Mouse (Mus musculus): Measurements from ENCODE around the gene Ehd1. TPM values are rescaled to one million over a fixed set of nuclear protein-coding genes. Genes with fewer than 3 reads are reported as not detected.
A peak's percentile ranks its signal among the peaks of the same experiment; 100 is the strongest.

Gene Ehd1
- polyA plus RNA-seq, 1 experiment from 2014 or later: 89.7 TPM

- no peak overlapping the region for H3K4me2 ChIP-seq (replicated peaks)
- WGBS: 90% methylated on average over 4 of the region's 4 CpGs
- ATAC-seq: no peak
These were observed 3.8 kb upstream of the Ehd1 start for GRCm38 (mm10) chr19:6272738-6273137.

DNA sequence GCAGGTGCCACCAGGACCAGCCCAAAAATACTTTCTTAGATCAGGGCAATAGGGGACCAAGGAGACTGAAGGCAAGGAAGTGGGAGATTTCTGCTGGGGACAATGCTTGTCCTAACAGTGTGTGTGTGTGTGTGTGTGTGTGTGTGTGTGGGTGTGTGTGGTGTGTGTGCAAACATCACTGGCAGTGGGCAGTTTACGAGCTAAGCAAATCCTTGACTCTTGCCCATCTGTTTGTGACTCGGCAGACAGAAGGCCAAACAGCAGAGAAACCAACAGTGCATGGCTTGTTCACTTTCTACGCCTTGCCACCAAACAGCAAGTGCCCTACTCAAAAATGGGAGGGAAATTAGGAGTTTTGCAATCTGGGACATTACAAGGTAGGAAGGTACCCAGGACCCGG is 2.9 kb upstream of the Ehd1 start:
- Histone ChIP-seq H3K9ac (replicated peaks) (no peak overlapping the region), H3K4me2 (replicated peaks) (no peak overlapping the region), H3K9me3 (no peaks in the 10 kb centered on the region), H3K4me3 (replicated peaks) (no peak overlapping the region), H3K4me1 (replicated peaks) (peaks cover 23% of the 10 kb centered on the region), H3K36me3 (no peaks in the 10 kb centered on the region), H3K27me3 (no peaks in the 10 kb centered on the region), H3K27ac (no peak overlapping the region)
- no peak for ATAC-seq
- 93% methylated on average over 4 of the region's 4 CpGs for WGBS

More at GRCm38 (mm10) chr19:6272738-6273137, 3.8 kb upstream of the Ehd1 start:
- H3K27me3 ChIP-seq: no peaks in the 10 kb centered on the region
- no peaks in the 10 kb centered on the region for H3K9me3 ChIP-seq
- no peaks in the 10 kb centered on the region for H3K36me3 ChIP-seq
- peaks cover 17% of the 10 kb centered on the region for H3K4me1 ChIP-seq (replicated peaks)
- no peak overlapping the region for H3K9ac ChIP-seq (replicated peaks)
- H3K4me3 ChIP-seq (replicated peaks): no peak overlapping the region
- H3K27ac ChIP-seq: no peak overlapping the region

- H3K27ac ChIP-seq: no peak overlapping the region
- no peaks in the 10 kb centered on the region for H3K36me3 ChIP-seq
- ATAC-seq: no peak
- H3K9me3 ChIP-seq: no peaks in the 10 kb centered on the region
- no peaks in the 10 kb centered on the region for H3K27me3 ChIP-seq
- H3K4me1 ChIP-seq (replicated peaks): peaks cover 28% of the 10 kb centered on the region
- no peak overlapping the region for H3K4me2 ChIP-seq (replicated peaks)
- 92% methylated on average over 13 of the region's 13 CpGs for WGBS
- no peak overlapping the region for H3K4me3 ChIP-seq (replicated peaks)
- H3K9ac ChIP-seq (replicated peaks): no peak overlapping the region
These were observed 2.4 kb upstream of the Ehd1 start for GRCm38 (mm10) chr19:6273998-6274608.

- Histone ChIP-seq H3K27me3 (no peaks in the 10 kb centered on the region), H3K36me3 (peaks cover 7% of the 10 kb centered on the region), H3K4me2 (replicated peaks) (peak overlapping the region; percentile 81), H3K9me3 (no peaks in the 10 kb centered on the region), H3K4me3 (replicated peaks) (peak overlapping the region; percentile 81), H3K4me1 (replicated peaks) (peaks cover 44% of the 10 kb centered on the region), H3K9ac (replicated peaks) (peak overlapping the region; percentile 56), H3K27ac (peak overlapping the region; percentile 72)
- 7% methylated on average over 15 of the region's 15 CpGs for WGBS
- no peak for ATAC-seq
These were observed 660 bp upstream of the Ehd1 start for GRCm38 (mm10) chr19:6275740-6276389.

DNA sequence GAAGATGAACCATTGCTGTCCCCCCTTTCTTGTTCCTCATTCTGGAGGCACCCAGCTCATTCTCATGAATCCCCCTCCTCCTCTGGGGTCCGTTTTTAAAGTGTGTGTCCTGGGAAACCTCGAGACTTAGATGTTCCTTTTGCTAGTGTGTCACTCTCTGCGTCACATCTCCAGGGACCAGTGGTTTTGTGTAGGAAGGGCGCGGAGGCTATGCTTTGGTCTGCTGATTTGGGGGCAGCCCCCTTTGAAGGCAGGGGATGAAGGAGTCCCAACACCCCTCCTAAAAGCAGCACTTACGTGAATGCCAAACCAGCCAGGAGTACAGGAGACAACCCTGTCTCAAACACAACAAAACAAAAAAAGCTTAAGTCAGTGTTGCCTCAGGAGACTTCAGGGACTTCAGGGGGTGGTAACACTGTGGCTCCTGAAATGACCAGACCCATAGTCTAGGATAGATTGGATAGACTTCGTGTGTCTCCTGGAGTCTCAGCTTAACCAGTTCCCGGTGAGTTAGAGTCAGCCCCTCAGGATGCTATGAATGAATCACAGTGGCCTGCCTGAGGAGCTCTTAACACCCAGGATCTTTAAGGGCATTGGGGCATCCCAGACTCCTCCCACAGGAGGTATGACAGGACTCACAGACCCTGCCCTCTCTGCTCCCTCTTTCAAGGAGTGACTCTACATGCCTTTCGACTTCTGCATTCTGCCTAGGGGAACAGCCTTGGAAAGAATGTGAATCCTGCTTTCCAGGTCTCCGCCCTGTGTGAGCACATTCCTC is 1.3 kb downstream of the Ehd1 start:
- WGBS: 7% methylated on average over 10 of the region's 10 CpGs
- no peak overlapping the region for H3K27ac ChIP-seq

GRCm38 (mm10) chr19:6278439-6279073 is 2.0 kb downstream of the Ehd1 start:
- H3K27me3 ChIP-seq: no peaks in the 10 kb centered on the region
- 48% methylated on average over 6 of the region's 6 CpGs for WGBS
- no peaks in the 10 kb centered on the region for H3K9me3 ChIP-seq
- ATAC-seq: no peak
- H3K9ac ChIP-seq (replicated peaks): peak overlapping the region; percentile 89
- H3K4me1 ChIP-seq (replicated peaks): peaks cover 47% of the 10 kb centered on the region
- H3K4me2 ChIP-seq (replicated peaks): peak overlapping the region; percentile 81
- peaks cover 34% of the 10 kb centered on the region for H3K36me3 ChIP-seq
- H3K27ac ChIP-seq: no peak overlapping the region
- peak overlapping the region; percentile 81 for H3K4me3 ChIP-seq (replicated peaks)

More for the DNA sequence above, 1.3 kb downstream of the Ehd1 start:
- Histone ChIP-seq H3K4me2 (replicated peaks) (peak overlapping the region; percentile 81), H3K9ac (replicated peaks) (peak overlapping the region; percentile 89), H3K4me1 (replicated peaks) (peaks cover 47% of the 10 kb centered on the region), H3K4me3 (replicated peaks) (peak overlapping the region; percentile 81), H3K36me3 (peaks cover 27% of the 10 kb centered on the region), H3K27me3 (no peaks in the 10 kb centered on the region), H3K9me3 (no peaks in the 10 kb centered on the region)
- no peak for ATAC-seq

DNA sequence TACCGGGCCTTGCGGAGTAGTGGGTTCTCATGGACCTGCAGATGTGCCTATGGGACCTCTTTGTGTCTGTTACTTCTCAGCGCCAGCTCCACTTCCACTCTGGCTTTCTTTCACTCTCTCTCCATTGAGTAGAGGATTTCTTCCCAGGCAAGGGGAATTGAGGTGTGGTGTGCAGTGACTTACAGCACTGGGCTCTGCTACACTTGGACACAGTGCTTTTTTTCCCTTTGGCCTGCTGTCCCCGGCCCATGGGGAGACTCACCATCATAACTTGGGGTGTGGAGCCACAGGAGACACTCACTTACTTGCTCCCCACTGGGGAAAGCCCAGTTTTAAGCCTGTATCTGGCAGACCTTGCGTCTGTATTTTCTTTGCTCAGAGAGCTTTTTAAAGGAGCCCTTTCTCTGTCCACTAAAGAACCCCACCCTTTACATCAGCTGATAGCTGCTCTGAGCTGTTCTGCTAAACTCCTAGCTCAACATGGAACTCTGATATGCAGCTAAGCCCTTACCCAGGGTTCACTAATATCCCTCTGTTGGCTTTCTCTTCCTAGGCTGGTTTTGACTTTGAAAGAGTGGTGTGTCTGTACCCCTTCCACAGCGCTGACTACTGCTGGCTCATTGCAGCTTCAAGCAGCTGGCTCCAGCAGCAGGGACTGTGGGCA is 3.1 kb downstream of the Ehd1 start:
- WGBS: 97% methylated on average over 6 of the region's 6 CpGs
- Histone ChIP-seq H3K27me3 (no peaks in the 10 kb centered on the region), H3K4me2 (replicated peaks) (peak overlapping the region; percentile 81), H3K27ac (no peak overlapping the region), H3K36me3 (peaks cover 44% of the 10 kb centered on the region), H3K4me1 (replicated peaks) (peaks cover 47% of the 10 kb centered on the region), H3K9ac (replicated peaks) (peak overlapping the region; percentile 89), H3K9me3 (no peaks in the 10 kb centered on the region), H3K4me3 (replicated peaks) (peak overlapping the region; percentile 81)
- ATAC-seq: no peak

DNA sequence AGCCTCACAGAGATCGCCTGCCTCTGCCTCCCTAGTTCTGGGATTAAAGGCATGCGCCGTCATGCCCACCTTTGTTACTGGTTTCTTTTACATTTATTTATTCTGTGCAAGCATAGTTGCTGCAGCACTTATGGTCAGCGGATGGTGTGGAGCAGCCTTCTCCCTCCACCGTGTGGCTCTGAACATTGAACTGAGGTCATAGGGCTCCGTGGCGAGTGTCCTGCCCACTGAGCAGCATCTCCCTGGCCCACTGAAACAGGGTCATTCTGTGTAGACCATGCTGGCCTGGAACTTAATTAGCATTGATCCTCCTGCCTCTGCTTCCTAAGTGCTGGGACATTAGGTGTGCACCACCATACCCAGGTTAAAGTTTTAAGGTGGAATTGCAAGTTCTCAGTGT is 4.0 kb downstream of the Ehd1 start:
- H3K4me1 ChIP-seq (replicated peaks): peaks cover 42% of the 10 kb centered on the region
- H3K27ac ChIP-seq: no peak overlapping the region
- H3K36me3 ChIP-seq: peaks cover 54% of the 10 kb centered on the region
- H3K9me3 ChIP-seq: no peaks in the 10 kb centered on the region
- no peaks in the 10 kb centered on the region for H3K27me3 ChIP-seq
- ATAC-seq: no peak
- 89% methylated on average over 7 of the region's 7 CpGs for WGBS
- H3K4me3 ChIP-seq (replicated peaks): no peak overlapping the region
- no peak overlapping the region; the same call in 1 of the 2 replicates for H3K9ac ChIP-seq (replicated peaks)
- H3K4me2 ChIP-seq (replicated peaks): no peak overlapping the region

GRCm38 (mm10) chr19:6281122-6282020 is 4.8 kb downstream of the Ehd1 start:
- no peak overlapping the region for H3K4me3 ChIP-seq (replicated peaks)
- H3K27ac ChIP-seq: no peak overlapping the region
- H3K4me1 ChIP-seq (replicated peaks): peaks cover 36% of the 10 kb centered on the region
- no peaks in the 10 kb centered on the region for H3K9me3 ChIP-seq
- H3K36me3 ChIP-seq: peaks cover 62% of the 10 kb centered on the region
- no peaks in the 10 kb centered on the region for H3K27me3 ChIP-seq
- no peak for ATAC-seq
- 89% methylated on average over 14 of the region's 14 CpGs for WGBS
- no peak overlapping the region for H3K9ac ChIP-seq (replicated peaks)
- no peak overlapping the region for H3K4me2 ChIP-seq (replicated peaks)

DNA sequence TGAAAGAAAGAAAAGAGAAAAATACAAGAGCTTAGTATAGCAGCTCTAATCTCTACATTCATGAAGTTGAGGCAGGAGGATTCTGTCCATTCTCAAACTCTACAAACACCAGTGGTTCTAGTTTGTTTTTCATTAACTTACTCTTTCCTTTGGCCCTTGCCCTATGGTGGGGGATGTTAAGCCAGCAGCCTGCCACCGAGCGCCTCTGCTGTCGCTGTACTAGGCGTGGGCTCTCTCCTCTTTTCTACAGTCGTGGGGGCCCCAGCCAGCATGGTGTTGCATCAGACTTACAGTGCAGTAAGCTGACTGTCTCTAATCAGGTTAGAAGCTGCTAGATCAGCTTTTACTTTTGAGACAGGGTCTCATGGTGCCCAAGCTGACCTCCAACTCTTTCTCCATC is 6.5 kb downstream of the Ehd1 start:
- peaks cover 74% of the 10 kb centered on the region for H3K36me3 ChIP-seq

DNA sequence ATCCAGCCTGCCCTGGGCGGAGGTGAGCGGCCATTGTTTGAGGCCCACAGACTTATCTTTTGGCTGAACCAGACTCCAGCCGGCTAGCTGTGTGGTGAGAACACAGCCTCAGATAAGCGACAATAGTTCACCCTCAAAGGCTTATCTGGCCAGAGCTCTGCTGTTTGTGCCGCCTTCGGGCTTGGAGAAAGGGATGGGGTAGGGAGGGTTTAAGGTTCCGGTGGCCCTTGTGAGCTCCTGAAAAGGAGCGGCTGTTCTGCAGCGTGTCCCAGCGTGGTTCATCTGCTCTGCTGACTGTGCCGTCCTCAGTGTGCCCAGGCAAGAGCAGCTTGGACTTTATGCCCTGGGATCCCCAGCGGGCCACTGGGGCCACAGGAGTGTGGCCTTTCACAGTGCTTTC is 8.0 kb downstream of the Ehd1 start:
- H3K4me1 ChIP-seq (replicated peaks): peaks cover 15% of the 10 kb centered on the region
- WGBS: 92% methylated on average over 12 of the region's 12 CpGs
- H3K4me2 ChIP-seq (replicated peaks): no peak overlapping the region
- H3K4me3 ChIP-seq (replicated peaks): no peak overlapping the region
- ATAC-seq: no peak
- H3K9me3 ChIP-seq: no peaks in the 10 kb centered on the region
- H3K27me3 ChIP-seq: no peaks in the 10 kb centered on the region
- peaks cover 80% of the 10 kb centered on the region for H3K36me3 ChIP-seq
- no peak overlapping the region for H3K9ac ChIP-seq (replicated peaks)
- no peak overlapping the region for H3K27ac ChIP-seq

More for the DNA sequence above, 6.5 kb downstream of the Ehd1 start:
- Histone ChIP-seq H3K4me2 (replicated peaks) (no peak overlapping the region), H3K4me3 (replicated peaks) (no peak overlapping the region), H3K9ac (replicated peaks) (no peak overlapping the region), H3K27ac (no peak overlapping the region), H3K4me1 (replicated peaks) (peaks cover 30% of the 10 kb centered on the region), H3K27me3 (no peaks in the 10 kb centered on the region), H3K9me3 (no peaks in the 10 kb centered on the region)
- no peak for ATAC-seq
- WGBS: 93% methylated on average over 5 of the region's 5 CpGs
